Mouse (Mus musculus): Measurements from ENCODE around the gene Mtf2.
"Not testable (repeated sequence)": the region's sequence is repeated elsewhere in the genome, so short reads cannot be mapped to it uniquely, and the experiment has no call there.

Gene Mtf2

GRCm38 (mm10) chr5:108082380-108082779 lies 16.9 kb downstream of the Mtf2 start:
- DNase-seq (ENCODE audit: low spot score in 2 of 2): peak in 1 of 2 experiments; percentile 3

GRCm38 (mm10) chr5:108085440-108085839 lies 20.0 kb downstream of the Mtf2 start:
- no peak for DNase-seq (ENCODE audit: low spot score in 2 of 2)

- not testable (repeated sequence) for DNase-seq (ENCODE audit: low spot score in 2 of 2)
These were observed 27.3 kb downstream of the Mtf2 start for GRCm38 (mm10) chr5:108092731-108093130.

- DNase-seq (ENCODE audit: low spot score in 2 of 2): no peak
These were observed 32.2 kb downstream of the Mtf2 start for GRCm38 (mm10) chr5:108097676-108098075.

GRCm38 (mm10) chr5:108100196-108100595 lies 34.7 kb downstream of the Mtf2 start:
- DNase-seq (ENCODE audit: low spot score in 2 of 2): no peak

- DNase-seq (ENCODE audit: low spot score in 2 of 2): no peak
These were observed 38.8 kb downstream of the Mtf2 start for GRCm38 (mm10) chr5:108104306-108104705.

GRCm38 (mm10) chr5:108109346-108109745 lies 43.9 kb downstream of the Mtf2 start:
- no peak for DNase-seq (ENCODE audit: low spot score in 2 of 2)

- no peak for DNase-seq (ENCODE audit: low spot score in 2 of 2)
These were observed 52.2 kb downstream of the Mtf2 start for GRCm38 (mm10) chr5:108117693-108118092.

- DNase-seq (ENCODE audit: low spot score in 2 of 2): no peak
These were observed 54.9 kb downstream of the Mtf2 start for GRCm38 (mm10) chr5:108120221-108120900.

- peak; percentile 45 to 53 for DNase-seq (ENCODE audit: low spot score in 2 of 2)
These were observed 66.5 kb downstream of the Mtf2 start for GRCm38 (mm10) chr5:108131849-108132440.

GRCm38 (mm10) chr5:108132441-108133243 lies 67.2 kb downstream of the Mtf2 start, which contains the start of the genes Tmed5 and Ccdc18:
Gene Tmed5 (minus strand): TSS chr5:108132620.
Gene Ccdc18 (plus strand): TSS chr5:108132875.
- peak; percentile 97 to 98 for DNase-seq (ENCODE audit: low spot score in 2 of 2)

GRCm38 (mm10) chr5:108152592-108152991 lies 87.1 kb downstream of the Mtf2 start:
- DNase-seq (ENCODE audit: low spot score in 2 of 2): no peak

All from spleen, postnatal 36 days (tissue).